ENCODE assay signal across 12 mouse cellular contexts in the genomic region with DNA sequence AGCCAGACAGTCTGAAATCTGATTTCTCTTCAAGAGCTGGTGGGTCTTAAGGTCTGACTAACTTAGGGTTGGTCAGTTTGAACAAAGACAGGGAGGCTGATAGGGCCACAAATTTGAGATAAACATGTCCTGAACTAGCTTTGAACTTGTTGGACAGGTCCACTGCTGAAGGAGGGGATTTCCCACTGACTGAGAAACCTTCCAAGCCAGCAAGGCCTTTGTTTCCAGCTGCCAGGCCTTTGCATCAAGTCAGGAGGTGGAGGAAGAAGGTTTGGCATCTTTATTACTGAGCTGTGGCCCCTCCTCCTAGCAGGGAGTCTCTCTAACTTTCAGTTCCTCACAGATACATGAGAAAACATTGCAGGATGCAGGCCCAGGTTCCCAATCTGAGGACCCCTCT.
DNase-seq lines count a peak whose midpoint lies in the region; TF ChIP-seq lines count a peak whose summit lies in the region.
"Had no signal": no experiment of that assay in that cellular context is flagged by ENCODE, and none has a peak within 500 bp of the region (broad histone marks: within the 10 kb centered on the region; RNA-seq: fewer than 3 reads in every experiment).

No protein-coding gene starts in this region.

- TF ChIP-seq POLR2A in CH12.LX (IDR thresholded peaks at IDR 0.05; ENCODE audit: low read depth, low read length), result no peak

- TF ChIP-seq RAD21 in CH12.LX (IDR thresholded peaks at IDR 0.05; ENCODE audit: low read depth, low read length), result no peak

- no peak overlapping the region for H3K4me3 ChIP-seq in CH12.LX (replicated peaks in 1 of 3; ENCODE audit: low read depth in 2 of 3, low read length in 2 of 3, poor library complexity in 1 of 3)
- H3K4me3 ChIP-seq: embryonic facial prominence, embryonic 13.5 days had no signal

- no peaks in the 10 kb centered on the region for H3K27me3 ChIP-seq in CH12.LX (replicated peaks)
- H3K27me3 ChIP-seq: embryonic facial prominence, embryonic 13.5 days had no signal

- TF ChIP-seq EP300 in CH12.LX (IDR thresholded peaks at IDR 0.05; ENCODE audit: low read length), result peak; percentile 63; the same call in 1 of the 2 replicates

- no peaks in the 10 kb centered on the region for H3K79me2 ChIP-seq in CH12.LX (replicated peaks; ENCODE audit: control insufficient read depth, extremely low read depth, insufficient read depth, poor library complexity, severe bottlenecking)

- peaks cover 24 to 53% of the 10 kb centered on the region in 2 experiments for H3K4me1 ChIP-seq in CH12.LX (ENCODE audit: control insufficient read depth in 1 of 2, insufficient read depth in 2 of 2)

- peak; percentile 60 for DNase-seq in kidney, adult 9 months
- no peak for DNase-seq in kidney, adult 18-20 months
- DNase-seq in CH12.LX (ENCODE audit: extremely low read depth), result peak; percentile 83
- peak; percentile 26 for DNase-seq in fibroblast of lung, adult 2 months (ENCODE audit: low read depth)
- DNase-seq in lung, postnatal 10 days, result peak; percentile 35
- no peak for DNase-seq in thymus, postnatal 4 days
- DNase-seq in frontal cortex, postnatal 14 days (ENCODE audit: low spot score in 2 of 2), result no peak
- no peak for DNase-seq in thymus, postnatal 14 days
- DNase-seq: cerebellum, postnatal 36 days; layer of hippocampus, postnatal 36 days; liver had no signal

- no peak for TF ChIP-seq CTCF in CH12.LX (conservative IDR thresholded peaks at IDR 0.05 in 1 of 2, IDR thresholded peaks at IDR 0.05 in 1 of 2; ENCODE audit: low read depth in 2 of 2, low read length in 2 of 2)

- H3K9ac ChIP-seq in CH12.LX (ENCODE audit: insufficient read depth, low read depth), result no peak overlapping the region
- H3K9ac ChIP-seq: embryonic facial prominence, embryonic 13.5 days had no signal

- peak overlapping the region; percentile 23; the same call in 1 of the 2 replicates for H3K27ac ChIP-seq in CH12.LX (ENCODE audit: insufficient read depth, low read depth)
- H3K27ac ChIP-seq: embryonic facial prominence, embryonic 13.5 days had no signal

- no peak overlapping the region for H3K4me2 ChIP-seq in CH12.LX (ENCODE audit: insufficient read depth, low read depth, poor library complexity, severe bottlenecking)
- H3K4me2 ChIP-seq: embryonic facial prominence, embryonic 13.5 days had no signal

- dilution Hi-C loops in CH12.LX (cut with MboI; ENCODE audit: extremely low pct_ligation_motif_present, extremely low pct_unique_long_range_greater_than_20kb, low sequenced_read_pairs), result no loop called here

- no peaks in the 10 kb centered on the region for H3K36me3 ChIP-seq in CH12.LX (replicated peaks in 1 of 2; ENCODE audit: control insufficient read depth in 1 of 2, insufficient read depth in 1 of 2, low read length in 1 of 2)
- H3K36me3 ChIP-seq: embryonic facial prominence, embryonic 13.5 days had no signal

- in situ Hi-C loops in CH12.LX (cut with MboI; ENCODE audit: low pct_ligation_motif_present, low pct_unique_long_range_greater_than_20kb, low sequenced_read_pairs), result no loop called here

- no peaks in the 10 kb centered on the region for H3K9me3 ChIP-seq in CH12.LX (replicated peaks; ENCODE audit: low read length)
- H3K9me3 ChIP-seq: embryonic facial prominence, embryonic 13.5 days had no signal

TF ChIP-seq in CH12.LX, 34 proteins besides CTCF, POLR2A, EP300 and RAD21:
- TF ChIP-seq ETS1 (conservative IDR thresholded peaks at IDR 0.05; ENCODE audit: low read depth, low read length) (peak; percentile 39; the same call in 1 of the 2 replicates), MAZ (IDR thresholded peaks at IDR 0.05; ENCODE audit: low read depth, low read length) (no peak), TCF12 (IDR thresholded peaks at IDR 0.05; ENCODE audit: low read depth, low read length) (peak; percentile 24; the same call in 1 of the 2 replicates), RCOR1 (conservative IDR thresholded peaks at IDR 0.05; ENCODE audit: low read depth, low read length) (no peak), JUN (IDR thresholded peaks at IDR 0.05; ENCODE audit: insufficient read depth, low read depth, low read length) (no peak), USF1 (IDR thresholded peaks at IDR 0.05; ENCODE audit: low read depth, low read length) (no peak), ZKSCAN1 (IDR thresholded peaks at IDR 0.05; ENCODE audit: borderline replicate concordance, low read depth, low read length) (no peak), ELF1 (IDR thresholded peaks at IDR 0.05; ENCODE audit: low read depth, low read length) (peak; percentile 34; the same call in 1 of the 2 replicates), KAT2A (IDR thresholded peaks at IDR 0.05; ENCODE audit: insufficient replicate concordance, low read length) (no peak), CHD1 (IDR thresholded peaks at IDR 0.05; ENCODE audit: low read depth, low read length) (no peak), MYC (IDR thresholded peaks at IDR 0.05; ENCODE audit: low read depth, low read length) (0 out of 2 replicates have a peak, but pooled peaks have one; percentile 22), USF2 (conservative IDR thresholded peaks at IDR 0.05; ENCODE audit: low read depth, low read length) (no peak), SMC3 (IDR thresholded peaks at IDR 0.05; ENCODE audit: low read depth, low read length) (no peak), MAX (IDR thresholded peaks at IDR 0.05; ENCODE audit: low read length) (0 out of 2 replicates have a peak, but pooled peaks have one; percentile 16), IRF4 (IDR thresholded peaks at IDR 0.05; ENCODE audit: low read depth, low read length) (peak; percentile 90), MEF2A (IDR thresholded peaks at IDR 0.05; ENCODE audit: borderline replicate concordance, low read depth, low read length) (no peak), NRF1 (IDR thresholded peaks at IDR 0.05; ENCODE audit: low read depth, low read length) (no peak), ZNF384 (IDR thresholded peaks at IDR 0.05; ENCODE audit: low read depth, low read length) (no peak)

Comparison
In these comparisons a context has a peak if more than half of its experiments do, and no peak if none do; other contexts are left out.
1. DNase-seq: peak in kidney, adult 9 months (single experiment), CH12.LX (single experiment), fibroblast of lung, adult 2 months (single experiment) and lung, postnatal 10 days (single experiment); none in kidney, adult 18-20 months (single experiment), thymus, postnatal 4 days (single experiment), frontal cortex, postnatal 14 days (0 of 2) and thymus, postnatal 14 days (single experiment).